Mouse (Mus musculus) neural tube, embryonic 10.5 days (tissue): ENCODE measurements around the gene Dst.

Experiments
- DNase-seq: peaks from one replicate; pipeline ENCODE4 v3.0.0-alpha.2; 2017; ENCODE audit warnings: low spot score; ENCODE audit errors: extremely low spot score

The Dst gene

GRCm38 (mm10) chr1:34124376-34124775 is 216.4 kb downstream of the Dst start:
- no peak for DNase-seq

- no peak for DNase-seq
Measured at GRCm38 (mm10) chr1:34125148-34125547, 217.1 kb downstream of the Dst start.

DNA sequence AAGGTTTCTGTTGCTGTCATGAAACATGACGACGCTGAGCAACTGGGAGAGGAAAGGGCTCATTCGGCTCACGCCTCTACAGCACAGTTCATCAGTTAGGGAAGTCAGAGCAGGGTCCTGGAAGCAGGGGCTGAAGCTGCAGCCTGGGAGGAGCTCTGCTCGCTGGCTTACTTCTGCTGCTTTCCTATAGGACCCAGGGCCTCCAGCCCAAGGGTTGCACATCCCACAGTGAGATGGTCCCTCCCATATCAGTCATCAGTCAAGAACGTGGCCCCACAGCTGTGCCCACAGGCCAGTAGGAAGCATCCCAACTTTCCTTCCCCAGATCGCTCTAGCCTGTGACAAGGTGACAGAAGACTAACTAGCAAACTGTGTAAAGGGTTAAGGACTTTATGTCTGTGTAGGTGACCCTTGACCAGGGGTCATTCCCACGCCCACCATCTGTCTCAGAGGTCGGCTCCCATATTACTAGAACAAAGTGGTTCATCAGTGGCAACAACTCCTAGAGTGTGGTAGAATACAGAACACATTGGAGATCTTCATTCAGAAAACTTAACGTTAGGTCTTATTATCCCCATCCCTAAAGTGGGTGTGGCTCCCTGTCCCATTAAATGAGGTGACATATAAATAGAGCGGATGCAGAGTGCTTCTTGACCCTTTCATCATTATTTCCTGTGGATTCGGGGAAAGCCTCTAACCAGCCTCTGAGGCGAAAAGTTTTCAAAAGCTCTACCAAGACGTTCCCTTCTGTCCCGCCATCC is 219.9 kb downstream of the Dst start:
- DNase-seq: no peak

GRCm38 (mm10) chr1:34128796-34129195 is 220.8 kb downstream of the Dst start:
- no peak for DNase-seq

DNA sequence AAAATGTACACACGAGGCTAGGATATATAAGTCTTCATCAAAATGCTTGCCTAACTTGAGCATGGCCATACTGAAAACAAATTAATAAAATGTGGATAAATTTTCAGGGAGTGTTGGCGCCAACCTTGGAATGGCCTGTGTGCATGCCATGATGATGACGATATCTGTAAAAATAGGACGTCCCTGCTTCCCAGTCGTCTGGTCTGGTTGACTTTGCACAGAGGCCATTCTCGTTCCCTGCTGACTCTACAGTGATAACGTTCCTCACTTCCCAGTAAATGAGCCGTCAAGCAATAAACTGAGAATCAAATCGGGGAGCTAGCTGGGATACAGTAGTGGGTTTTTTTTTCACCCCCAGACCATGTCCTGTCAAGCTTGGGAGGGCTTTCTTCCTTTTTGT is 221.7 kb downstream of the Dst start:
- DNase-seq: no peak

GRCm38 (mm10) chr1:34130804-34131203 is 222.8 kb downstream of the Dst start:
- no peak for DNase-seq

DNA sequence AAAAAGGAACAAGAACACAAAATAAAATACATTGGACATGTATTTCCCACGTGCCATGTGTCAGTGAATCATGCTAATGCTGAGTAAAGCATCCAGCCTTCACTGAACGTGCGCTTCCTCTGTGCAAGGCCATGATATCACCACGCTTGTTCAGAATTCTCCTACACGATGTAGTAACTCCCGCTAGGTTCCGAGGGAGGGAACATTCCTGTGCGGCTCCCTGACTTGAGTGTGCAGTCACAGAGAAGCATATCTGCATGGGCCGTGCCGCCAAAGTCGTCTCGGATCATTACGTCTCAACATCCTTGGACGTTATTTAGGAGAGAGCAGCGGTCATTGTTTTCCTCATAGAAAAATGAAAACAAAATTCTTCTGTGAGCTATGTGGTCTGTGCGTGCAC is 224.8 kb downstream of the Dst start:
- DNase-seq: no peak

- no peak for DNase-seq
Measured at GRCm38 (mm10) chr1:34135535-34135934, 227.5 kb downstream of the Dst start.

DNA sequence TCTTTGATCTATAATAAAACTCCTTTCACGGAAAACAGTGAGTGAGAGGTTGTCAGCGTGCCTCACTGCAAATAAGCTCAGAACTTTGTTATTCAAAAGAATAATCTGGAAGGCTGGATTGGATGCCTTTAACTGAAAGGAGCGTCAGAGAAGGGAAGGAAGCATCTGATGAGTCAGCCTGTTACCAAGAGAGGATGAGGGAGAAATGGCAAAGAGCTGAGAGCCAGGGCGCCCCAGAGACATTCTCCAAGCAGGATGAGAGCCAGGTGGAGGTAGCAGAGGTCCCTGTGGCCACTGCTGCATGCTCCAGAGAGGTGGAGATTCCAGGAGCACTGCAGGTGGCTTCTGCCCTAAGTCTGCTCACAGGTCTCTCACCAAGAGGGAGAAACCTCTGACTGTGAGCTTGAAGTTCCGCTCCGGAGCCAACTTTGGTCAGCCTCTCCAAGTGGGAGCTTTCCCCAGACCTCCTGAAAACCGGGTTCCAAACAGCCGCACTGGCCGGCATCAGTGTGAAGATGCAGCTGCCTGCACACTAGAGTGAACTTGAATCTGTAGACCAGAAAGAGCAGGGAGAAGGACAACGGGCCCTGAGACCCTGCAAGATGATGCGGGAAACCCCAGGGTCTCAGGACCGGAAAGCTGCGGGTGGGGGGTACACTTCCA is 231.3 kb downstream of the Dst start:
- DNase-seq: no peak

- DNase-seq: no peak
Measured at GRCm38 (mm10) chr1:34139871-34140471, 231.9 kb downstream of the Dst start.

DNA sequence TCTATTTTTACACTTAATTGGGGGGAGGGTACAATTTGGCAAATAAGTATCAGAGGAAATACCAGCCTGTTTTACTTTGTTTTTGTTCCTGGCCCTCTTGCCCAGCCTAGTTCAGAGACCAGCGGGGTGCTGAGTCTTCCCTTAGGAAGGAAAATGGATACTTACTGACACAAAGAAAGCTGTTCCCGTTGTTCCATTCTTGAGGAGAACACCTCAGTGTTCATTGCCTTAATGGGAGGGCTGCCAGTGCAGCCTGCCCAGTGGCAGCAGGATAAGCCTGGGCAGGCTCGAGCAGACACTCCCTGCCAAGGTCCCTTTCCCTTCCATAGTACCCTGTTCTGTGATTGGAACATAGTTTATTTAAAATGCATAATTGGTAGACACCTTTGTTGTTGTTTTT is 232.7 kb downstream of the Dst start:
- no peak for DNase-seq

DNA sequence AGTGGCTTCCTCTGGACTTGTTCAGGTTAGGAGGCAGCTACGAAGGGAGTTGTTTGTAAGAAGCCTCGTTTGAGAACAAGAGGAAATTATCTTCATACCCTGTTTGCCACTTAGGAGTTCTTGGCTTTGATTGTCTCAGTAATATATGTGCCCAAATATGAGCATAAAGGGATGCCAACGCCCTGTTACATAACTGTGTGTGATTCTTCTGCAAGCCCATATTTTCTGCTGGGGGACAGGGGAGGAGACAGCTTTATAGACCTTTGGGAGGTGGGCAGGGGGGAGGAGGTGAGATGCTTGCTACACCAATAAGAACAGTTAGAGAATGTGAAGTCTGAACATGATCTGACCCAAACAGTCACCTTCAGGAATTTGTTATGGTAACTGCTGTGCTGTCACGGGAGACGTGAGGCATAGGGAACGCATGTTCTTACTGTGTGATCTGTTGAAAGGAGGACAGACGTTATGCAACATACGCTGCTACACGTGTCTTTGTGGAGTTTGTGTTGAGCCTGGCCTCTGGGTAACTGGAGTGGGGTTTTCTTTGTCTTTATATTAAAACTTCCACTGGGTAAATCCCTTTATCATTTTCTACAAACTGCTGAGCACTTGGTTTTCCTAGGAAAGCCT is 235.0 kb downstream of the Dst start:
- no peak for DNase-seq

DNA sequence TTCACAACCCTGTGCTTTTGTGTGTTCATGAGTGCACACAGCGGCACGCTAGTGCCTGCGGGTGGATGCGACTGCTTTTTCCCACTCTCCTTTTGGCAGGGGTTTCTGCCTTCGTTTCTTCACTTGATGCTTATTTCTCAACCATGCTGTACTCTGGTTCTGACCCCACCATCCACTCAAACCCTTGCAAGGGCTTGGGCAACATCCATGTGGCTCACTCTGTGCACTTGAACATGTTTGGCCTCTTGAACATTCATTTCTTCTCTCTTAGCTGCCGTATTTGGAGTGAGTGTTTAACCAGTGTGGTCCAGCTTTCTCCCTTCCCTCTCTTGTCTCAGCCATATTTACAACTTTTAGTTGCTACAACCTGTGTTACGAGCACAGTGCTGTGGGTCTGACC is 236.8 kb downstream of the Dst start:
- DNase-seq: no peak

DNA sequence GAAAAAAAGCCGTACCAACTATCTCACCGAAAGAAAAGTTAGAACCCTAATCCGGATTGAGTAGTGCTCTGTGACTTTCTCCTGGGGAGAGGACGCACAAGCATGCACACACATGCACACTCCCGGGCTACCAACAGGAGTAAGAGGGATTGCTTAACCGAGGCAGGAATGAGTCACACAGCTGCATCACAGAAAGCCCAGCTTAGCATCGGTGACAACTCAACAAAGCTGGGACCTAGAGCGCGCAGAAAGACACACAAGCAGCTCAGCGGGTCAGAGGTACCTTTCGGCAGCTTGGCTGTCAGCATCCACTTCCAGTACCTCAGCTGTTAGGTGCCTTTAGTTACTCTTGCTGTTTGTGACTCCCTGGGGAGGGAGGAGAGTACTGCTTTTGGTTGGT is 240.0 kb downstream of the Dst start:
- DNase-seq: no peak

DNA sequence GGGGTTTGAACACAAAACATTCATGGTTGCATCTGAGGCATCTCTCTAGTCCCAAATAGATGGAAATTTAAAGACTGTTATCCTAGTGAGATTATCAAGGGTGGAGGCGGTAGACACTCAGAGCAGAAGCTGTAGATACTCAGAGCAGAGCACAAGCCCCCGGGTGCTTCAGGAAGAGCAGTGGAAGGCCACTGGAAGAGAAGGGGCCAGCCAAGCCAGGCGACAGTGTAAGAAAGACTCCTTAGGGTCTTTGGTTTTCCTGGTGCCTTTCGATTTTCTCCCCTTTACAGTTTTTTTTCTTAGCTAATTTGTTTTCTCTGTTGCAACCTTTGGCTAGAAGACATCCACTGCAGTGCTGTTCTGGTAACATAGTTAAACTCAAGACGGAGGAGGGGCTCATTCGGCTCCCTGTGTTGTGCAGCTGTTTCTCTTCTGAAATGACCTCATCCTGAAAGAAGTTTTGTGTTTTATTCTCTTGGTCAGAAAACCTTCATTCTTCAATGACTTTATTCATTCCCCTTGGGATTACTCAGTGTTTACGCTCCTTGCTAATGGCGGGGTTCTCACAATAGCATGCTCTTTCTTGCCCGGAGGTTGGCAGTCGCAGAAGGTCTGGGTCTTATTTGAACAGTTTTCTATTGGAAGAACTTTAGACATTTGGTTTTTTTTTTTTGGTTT is 242.5 kb downstream of the Dst start:
- no peak for DNase-seq

DNA sequence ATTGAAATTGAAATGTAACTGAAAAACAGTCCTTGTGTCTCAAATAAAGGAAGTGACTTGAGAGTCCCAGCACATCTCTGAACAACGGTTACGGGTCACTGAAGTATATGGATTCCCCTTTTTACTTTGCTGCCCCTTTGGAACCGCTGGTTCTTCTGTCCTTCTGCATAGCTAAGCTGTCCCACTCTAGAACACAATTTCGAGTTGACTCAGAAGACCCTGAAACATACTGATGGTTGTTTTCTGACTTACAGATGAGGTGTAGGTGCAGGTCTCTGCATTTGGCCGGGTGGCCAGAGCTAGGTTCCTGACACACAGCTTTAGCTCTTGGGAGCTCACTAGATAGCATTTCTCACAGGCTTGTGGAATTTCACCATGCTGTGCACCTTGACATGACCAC is 244.7 kb downstream of the Dst start:
- DNase-seq: no peak

DNA sequence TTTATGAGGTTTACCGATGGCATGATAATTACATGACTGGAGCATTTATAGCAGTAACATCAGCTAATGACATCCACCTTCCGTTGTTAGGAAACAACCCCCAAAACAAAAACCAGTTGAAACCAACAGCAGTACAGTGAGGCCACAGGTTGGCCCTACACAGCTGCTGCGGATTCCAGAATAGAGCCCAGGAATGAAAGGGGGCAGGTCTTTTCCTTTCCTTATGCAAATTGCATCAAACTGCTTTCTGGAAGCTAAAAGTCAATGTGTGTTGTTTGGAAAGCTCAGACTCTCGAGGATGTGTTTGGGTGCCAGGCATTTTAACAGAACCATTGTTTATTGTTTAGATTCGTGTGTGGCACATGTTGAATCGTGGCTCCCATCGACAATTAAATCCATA is 248.0 kb downstream of the Dst start:
- no peak for DNase-seq

DNA sequence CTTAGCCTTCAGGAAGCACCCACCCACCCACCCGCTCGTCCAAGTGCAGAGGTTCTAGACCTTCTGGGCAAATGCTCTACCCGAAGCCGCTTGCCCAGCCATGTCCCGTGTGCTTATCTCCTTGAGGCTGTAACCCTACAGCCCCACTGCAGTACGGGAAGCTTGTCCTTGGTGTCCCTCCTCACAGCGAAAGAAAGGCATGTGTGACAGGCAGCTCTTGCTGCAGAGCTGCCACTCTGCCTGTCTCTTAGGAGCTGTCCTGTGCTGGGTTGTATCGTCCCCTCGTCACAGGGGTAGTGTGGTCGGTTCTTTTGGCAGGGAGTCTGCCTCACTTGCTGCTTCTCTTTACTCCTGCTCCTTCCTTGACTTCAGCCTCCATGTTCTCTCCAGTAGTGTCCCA is 249.7 kb downstream of the Dst start:
- no peak for DNase-seq

GRCm38 (mm10) chr1:34158822-34159221 is 250.8 kb downstream of the Dst start:
- no peak for DNase-seq

- no peak for DNase-seq
Measured at GRCm38 (mm10) chr1:34159898-34160297, 251.9 kb downstream of the Dst start.

- DNase-seq: peak; percentile 79
Measured at GRCm38 (mm10) chr1:34164616-34165295, 256.7 kb downstream of the Dst start.
